Mouse (Mus musculus) naive thymus-derived CD4-positive, alpha-beta T cell, adult 5 months (primary cell): ENCODE data around the gene Tmem120b. TPM values are rescaled to one million over a fixed set of nuclear protein-coding genes. Genes with fewer than 3 reads are reported as not detected.

Source experiments
- polyA plus RNA-seq: library from polyadenylated mRNA; unstranded; fragments of 100-300 nt; shearing (Covaris generic); gene quantifications from one replicate; pipeline ENCODE4 v1.2.1, GENCODE M21; 2017

Gene Tmem120b
- polyA plus RNA-seq = 13.2 TPM

GRCm38 (mm10) chr5:123068115-123068514 is at the start of gene Tmem120b:
Gene Tmem120b, plus strand, starts transcription at chr5:123068415.

GRCm38 (mm10) chr5:123046916-123047315 is 21.3 kb upstream of the Tmem120b start, which contains the start of gene Morn3:
Gene Morn3, minus strand, starts transcription at chr5:123047016.

GRCm38 (mm10) chr5:123132308-123133071 is 64.3 kb downstream of the Tmem120b start, which contains the start of gene Rhof:
Gene Rhof, minus strand, starts transcription at chr5:123132692.

GRCm38 (mm10) chr5:123142161-123143157 is 74.2 kb downstream of the Tmem120b start, which contains the start of gene Setd1b:
Gene Setd1b, plus strand, starts transcription at chr5:123142193.

Other genes with a start within 250 kb of the Tmem120b start
- gene Anapc5, start 247.1 kb upstream of the Tmem120b start, polyA plus RNA-seq = 349 TPM
- 26.3 TPM for gene Rnf34, start 218.4 kb upstream of the Tmem120b start, polyA plus RNA-seq
- gene Kdm2b, start 78.6 kb upstream of the Tmem120b start, polyA plus RNA-seq = 78.7 TPM
- 259 TPM for gene Orai1, start 53.3 kb upstream of the Tmem120b start, polyA plus RNA-seq
- gene Morn3, start 21.4 kb upstream of the Tmem120b start, polyA plus RNA-seq = not detected
- 81.7 TPM for gene Rhof, start 64.3 kb downstream of the Tmem120b start, polyA plus RNA-seq
- gene Setd1b, start 73.8 kb downstream of the Tmem120b start, polyA plus RNA-seq = 12.1 TPM
- gene Psmd9, start 101.0 kb downstream of the Tmem120b start, polyA plus RNA-seq = 47.3 TPM
- gene Hpd, start 114.3 kb downstream of the Tmem120b start, polyA plus RNA-seq = not detected
- 1.1 TPM for gene Wdr66, start 183.7 kb downstream of the Tmem120b start, polyA plus RNA-seq